Mouse (Mus musculus) thymus, postnatal 4 days (tissue): ENCODE results near the gene P3h2.

Experiments used
- DNase-seq: peaks from one replicate; pipeline ENCODE4 v3.0.0; 2021

P3h2 gene

GRCm38 (mm10) chr16:25977210-25977609 is 128.4 kb downstream of the P3h2 start:
- no peak for DNase-seq

GRCm38 (mm10) chr16:25971285-25971684 is 134.3 kb downstream of the P3h2 start:
- DNase-seq: no peak

- no peak for DNase-seq
Measured at GRCm38 (mm10) chr16:25970720-25971119, 134.9 kb downstream of the P3h2 start.

- no peak for DNase-seq
Measured at GRCm38 (mm10) chr16:25970193-25970592, 135.4 kb downstream of the P3h2 start.

GRCm38 (mm10) chr16:25967297-25967696 is 138.3 kb downstream of the P3h2 start:
- DNase-seq: peak; percentile 56

GRCm38 (mm10) chr16:25963856-25964255 is 141.7 kb downstream of the P3h2 start:
- DNase-seq: peak; percentile 40

- DNase-seq: no peak
Measured at GRCm38 (mm10) chr16:25960345-25960744, 145.2 kb downstream of the P3h2 start.

- no peak for DNase-seq
Measured at GRCm38 (mm10) chr16:25959929-25960328, 145.7 kb downstream of the P3h2 start.

- no peak for DNase-seq
Measured at GRCm38 (mm10) chr16:25958650-25959238, 146.8 kb downstream of the P3h2 start.

GRCm38 (mm10) chr16:25958213-25958612 is 147.4 kb downstream of the P3h2 start:
- DNase-seq: no peak

GRCm38 (mm10) chr16:25956831-25957230 is 148.8 kb downstream of the P3h2 start:
- no peak for DNase-seq

GRCm38 (mm10) chr16:25954614-25955013 is 151.0 kb downstream of the P3h2 start:
- no peak for DNase-seq

GRCm38 (mm10) chr16:25953359-25953758 is 152.2 kb downstream of the P3h2 start:
- no peak for DNase-seq

- no peak for DNase-seq
Measured at GRCm38 (mm10) chr16:25952005-25952404, 153.6 kb downstream of the P3h2 start.

- no peak for DNase-seq
Measured at GRCm38 (mm10) chr16:25948067-25948466, 157.5 kb downstream of the P3h2 start.

- DNase-seq: no peak
Measured at GRCm38 (mm10) chr16:25945151-25945955, 160.2 kb downstream of the P3h2 start.

- DNase-seq: no peak
Measured at GRCm38 (mm10) chr16:25942261-25942660, 163.3 kb downstream of the P3h2 start.

- DNase-seq: no peak
Measured at GRCm38 (mm10) chr16:25934181-25934580, 171.4 kb downstream of the P3h2 start.

- DNase-seq: no peak
Measured at GRCm38 (mm10) chr16:25912185-25912584, 193.4 kb downstream of the P3h2 start.
